Mouse (Mus musculus) cerebellum, postnatal 14 days (tissue): ENCODE data around the gene Esp18.

Experiments
- DNase-seq, 2 experiments: peaks; one replicate each; pipeline ENCODE4 v3.0.0; 2021; ENCODE audit warnings: mixed read lengths in 2 of 2

Esp18 gene

GRCm38 (mm10) chr17:39406059-39406458 lies at the start of gene Esp18:
Gene Esp18 (plus strand): TSS chr17:39406359.
- DNase-seq: no peak

DNA sequence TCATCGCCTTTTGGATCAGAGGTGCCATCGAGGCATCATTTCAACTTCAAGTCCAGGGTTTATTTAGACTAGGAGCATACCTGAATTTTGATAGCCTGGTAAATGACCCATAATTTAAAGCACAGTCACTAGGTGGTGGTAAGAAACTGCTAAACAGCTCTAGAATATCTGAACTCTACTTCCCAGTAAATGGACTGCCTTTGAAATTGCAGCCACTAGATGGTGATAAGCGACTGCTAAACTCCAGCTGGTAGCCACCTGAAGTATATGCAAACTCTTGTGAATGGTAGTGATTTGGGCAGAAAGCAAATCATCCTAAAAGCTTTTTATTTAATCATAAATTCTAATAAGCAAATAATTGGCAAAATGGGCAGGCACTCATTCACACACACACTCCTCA lies 42.8 kb upstream of the Esp18 start:
- DNase-seq: no peak
